Mouse (Mus musculus) megakaryocyte, embryonic 14.5 days (primary cell): ENCODE measurements around the gene Fam204a. TPM values are rescaled to one million over a fixed set of nuclear protein-coding genes. Genes with fewer than 3 reads are reported as not detected.
A peak's percentile ranks its signal among the peaks of the same experiment; 100 is the strongest.

Experiments used
- H3K27me3 ChIP-seq: replicated peaks from 2 replicates; pipeline ENCODE3; 2012; ENCODE audit warnings: inconsistent platforms
- H3K36me3 ChIP-seq: replicated peaks from 2 replicates; pipeline ENCODE3; 2012; ENCODE audit warnings: low read length, inconsistent platforms, mixed read lengths
- H3K4me1 ChIP-seq: 2 replicates; pipeline ENCODE4 v1.6.1; 2012; ENCODE audit warnings: inconsistent platforms
- H3K4me3 ChIP-seq: replicated peaks from 2 replicates; pipeline ENCODE3; 2012; ENCODE audit warnings: moderate library complexity, mild to moderate bottlenecking, inconsistent platforms
- H3K9me3 ChIP-seq: 2 replicates; pipeline ENCODE4 v1.6.1; 2012; ENCODE audit warnings: inconsistent platforms
- FLI1 ChIP-seq: IDR thresholded peaks from 2 replicates; pipeline ENCODE4 v1.6.1; 2012; ENCODE audit warnings: low read length, inconsistent platforms, mixed read lengths
- GATA1 ChIP-seq: IDR thresholded peaks from 3 replicates; pipeline ENCODE4 v1.6.1; 2012; ENCODE audit warnings: mixed read lengths, low read length, inconsistent platforms, borderline replicate concordance
- polyA plus RNA-seq: library from polyadenylated mRNA; stranded (reverse); fragments of >175 nt; gene quantifications from 2 replicates; pipeline ENCODE4 v1.2.3, GENCODE M21; 2012; ENCODE audit warnings: low replicate concordance; ENCODE audit not compliant: insufficient read depth

Fam204a gene
- polyA plus RNA-seq, 1 experiment = 4.7 TPM

- peaks cover 45% of the 10 kb centered on the region for H3K4me1 ChIP-seq
- H3K9me3 ChIP-seq = peaks cover 5% of the 10 kb centered on the region
- no peak overlapping the region for H3K4me3 ChIP-seq
- peaks cover 10% of the 10 kb centered on the region for H3K36me3 ChIP-seq
- no peaks in the 10 kb centered on the region for H3K27me3 ChIP-seq
- TF ChIP-seq GATA1 = no peak
- no peak for TF ChIP-seq FLI1
These were observed 47.5 kb downstream of the Fam204a start for GRCm38 (mm10) chr19:60178771-60179563.

- H3K4me3 ChIP-seq = no peak overlapping the region
- H3K4me1 ChIP-seq = peaks cover 4% of the 10 kb centered on the region; the same call in 1 of the 2 replicates
- H3K36me3 ChIP-seq = no peaks in the 10 kb centered on the region
- TF ChIP-seq FLI1 (no peak), GATA1 (no peak)
- peaks cover 3% of the 10 kb centered on the region for H3K27me3 ChIP-seq
- no peaks in the 10 kb centered on the region for H3K9me3 ChIP-seq
These were observed 61.1 kb downstream of the Fam204a start for GRCm38 (mm10) chr19:60165417-60165816.

- Histone ChIP-seq H3K4me3 (peak overlapping the region; percentile 78), H3K27me3 (peaks cover 4% of the 10 kb centered on the region), H3K36me3 (no peaks in the 10 kb centered on the region), H3K9me3 (no peaks in the 10 kb centered on the region), H3K4me1 (peaks cover 4% of the 10 kb centered on the region; the same call in 1 of the 2 replicates)
- TF ChIP-seq FLI1 (no peak), GATA1 (no peak)
These were observed 65.8 kb downstream of the Fam204a start for GRCm38 (mm10) chr19:60160611-60161274.

- no peaks in the 10 kb centered on the region for H3K36me3 ChIP-seq
- H3K9me3 ChIP-seq = no peaks in the 10 kb centered on the region
- no peak overlapping the region for H3K4me3 ChIP-seq
- no peak for TF ChIP-seq FLI1
- peaks cover 4% of the 10 kb centered on the region for H3K27me3 ChIP-seq
- peaks cover 4% of the 10 kb centered on the region; the same call in 1 of the 2 replicates for H3K4me1 ChIP-seq
These were observed 66.7 kb downstream of the Fam204a start for GRCm38 (mm10) chr19:60159827-60160226.

GRCm38 (mm10) chr19:60155266-60155665 is 71.2 kb downstream of the Fam204a start:
- H3K36me3 ChIP-seq = no peaks in the 10 kb centered on the region
- no peak for TF ChIP-seq FLI1
- H3K9me3 ChIP-seq = no peaks in the 10 kb centered on the region
- H3K4me1 ChIP-seq = no peaks in the 10 kb centered on the region
- H3K27me3 ChIP-seq = peaks cover 10% of the 10 kb centered on the region
- no peak overlapping the region for H3K4me3 ChIP-seq

GRCm38 (mm10) chr19:60153096-60153495 is 73.4 kb downstream of the Fam204a start:
- Histone ChIP-seq H3K4me3 (no peak overlapping the region), H3K9me3 (no peaks in the 10 kb centered on the region), H3K27me3 (peaks cover 13% of the 10 kb centered on the region), H3K36me3 (no peaks in the 10 kb centered on the region), H3K4me1 (no peaks in the 10 kb centered on the region)
- TF ChIP-seq GATA1 (no peak), FLI1 (no peak)

GRCm38 (mm10) chr19:60150056-60150455 is 76.4 kb downstream of the Fam204a start:
- no peaks in the 10 kb centered on the region for H3K9me3 ChIP-seq
- no peaks in the 10 kb centered on the region for H3K4me1 ChIP-seq
- TF ChIP-seq GATA1 = no peak
- TF ChIP-seq FLI1 = no peak
- H3K27me3 ChIP-seq = peaks cover 30% of the 10 kb centered on the region
- H3K4me3 ChIP-seq = no peak overlapping the region
- H3K36me3 ChIP-seq = no peaks in the 10 kb centered on the region

- Histone ChIP-seq H3K9me3 (no peaks in the 10 kb centered on the region), H3K36me3 (no peaks in the 10 kb centered on the region), H3K4me3 (no peak overlapping the region), H3K4me1 (peaks cover 5% of the 10 kb centered on the region; the same call in 1 of the 2 replicates), H3K27me3 (peaks cover 36% of the 10 kb centered on the region)
- TF ChIP-seq GATA1 = no peak
- TF ChIP-seq FLI1 = no peak
These were observed 77.2 kb downstream of the Fam204a start for GRCm38 (mm10) chr19:60149078-60149960.

Other genes starting within 250 kb of the Fam204a start
- gene Prlhr, start 241.6 kb upstream of the Fam204a start, polyA plus RNA-seq = 1.1 TPM in 1 of 2 replicates, not detected in the other